Mouse (Mus musculus): ENCODE data around the gene Muc2.
A peak's percentile ranks its signal among the peaks of the same experiment; 100 is the strongest.
"Not testable (repeated sequence)": the region's sequence is repeated elsewhere in the genome, so short reads cannot be mapped to it uniquely, and the experiment has no call there.

The Muc2 gene

GRCm38 (mm10) chr7:141690040-141690439 lies at the start of gene Muc2:
Gene Muc2 (plus strand): TSS chr7:141690340.
- no peak for DNase-seq (ENCODE audit: extremely low spot score, low spot score)

DNA sequence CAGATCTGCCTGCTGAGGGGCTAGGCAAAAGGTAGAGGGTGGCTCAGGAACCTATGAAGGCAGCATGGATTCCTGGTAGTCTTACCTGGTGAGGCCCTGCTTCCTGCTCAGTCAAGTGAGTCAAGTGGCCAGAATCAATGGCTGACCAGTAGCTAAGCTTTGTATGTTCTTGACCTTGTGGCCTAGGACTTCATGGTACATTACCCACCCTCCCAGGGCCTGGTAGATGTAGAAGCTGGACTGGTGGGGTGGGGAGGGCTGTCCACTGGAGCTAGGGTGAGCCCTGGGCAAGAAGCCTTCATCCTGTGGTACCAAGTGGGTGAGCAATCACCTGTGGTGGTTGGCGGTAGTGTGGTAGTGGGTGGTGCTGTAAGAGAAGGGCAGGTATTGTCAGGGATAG lies 47.8 kb upstream of the Muc2 start:
- DNase-seq (ENCODE audit: extremely low spot score, low spot score) = no peak

DNA sequence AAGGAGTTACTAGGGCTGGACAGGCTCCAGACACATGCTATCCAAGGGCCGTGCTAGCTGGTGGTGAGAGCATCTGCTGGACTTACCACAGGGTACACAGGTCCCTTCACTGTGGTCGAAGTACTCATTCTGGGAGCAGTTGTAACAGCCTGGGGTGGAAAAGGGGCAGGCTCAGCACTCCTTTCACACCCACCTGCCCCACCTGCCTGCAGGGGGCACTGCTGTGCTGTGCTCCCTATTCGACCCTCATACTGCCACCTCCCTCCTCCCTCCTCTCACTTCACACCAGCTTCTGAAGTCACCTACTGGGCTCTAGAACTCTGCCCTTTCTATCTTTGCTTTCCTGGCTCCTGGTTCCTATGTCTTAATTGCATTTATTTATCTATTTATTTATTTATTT lies 47.0 kb upstream of the Muc2 start:
- DNase-seq (ENCODE audit: extremely low spot score, low spot score) = no peak

DNA sequence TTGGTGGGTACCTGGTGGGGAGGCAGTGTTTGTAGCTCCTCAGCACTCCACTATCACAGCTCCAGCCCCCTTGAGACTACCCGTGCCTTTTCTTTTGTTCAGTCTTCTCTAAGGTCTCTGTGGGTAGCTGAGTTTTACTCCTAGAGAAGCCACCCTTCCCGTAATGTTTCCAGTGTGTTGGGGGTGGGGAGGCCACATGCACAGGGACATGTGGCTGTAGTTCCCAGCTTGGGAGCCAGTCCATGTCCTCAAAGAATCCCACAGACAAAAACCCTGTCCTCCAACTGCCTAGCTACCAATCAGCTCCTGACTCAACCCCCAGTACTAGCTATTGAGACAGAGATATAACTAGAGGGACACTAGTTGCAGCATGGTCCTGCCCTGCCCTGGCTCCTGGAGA lies 43.1 kb upstream of the Muc2 start:
- DNase-seq (ENCODE audit: extremely low spot score, low spot score) = no peak

GRCm38 (mm10) chr7:141647815-141648214 lies 42.3 kb upstream of the Muc2 start:
- no peak for DNase-seq (ENCODE audit: extremely low spot score, low spot score)

- no peak for DNase-seq (ENCODE audit: extremely low spot score, low spot score)
These were observed 37.9 kb upstream of the Muc2 start for GRCm38 (mm10) chr7:141652191-141652590.

DNA sequence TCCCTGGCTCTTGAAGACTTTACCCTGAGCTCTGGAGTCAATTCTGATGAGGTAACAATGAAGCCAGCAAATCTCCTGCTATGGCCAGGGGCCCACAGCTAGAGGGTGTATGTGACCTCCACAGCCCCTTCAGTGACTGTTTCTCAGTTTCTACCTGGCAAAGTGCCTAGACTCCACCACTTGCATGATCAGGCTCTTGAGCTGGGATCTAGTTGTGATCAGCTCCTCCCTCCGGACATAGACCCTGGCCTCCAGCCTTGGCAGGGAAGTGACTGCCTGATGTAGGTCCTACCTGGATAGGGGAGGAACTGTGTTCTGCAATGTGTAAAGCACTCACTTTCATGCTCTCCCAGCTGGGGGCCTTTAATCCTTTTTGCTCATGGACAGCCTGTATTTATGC lies 29.8 kb upstream of the Muc2 start:
- DNase-seq (ENCODE audit: extremely low spot score, low spot score) = no peak

GRCm38 (mm10) chr7:141661481-141661880 lies 28.7 kb upstream of the Muc2 start:
- no peak for DNase-seq (ENCODE audit: extremely low spot score, low spot score)

- no peak for DNase-seq (ENCODE audit: extremely low spot score, low spot score)
These were observed 27.9 kb upstream of the Muc2 start for GRCm38 (mm10) chr7:141662223-141662622.

DNA sequence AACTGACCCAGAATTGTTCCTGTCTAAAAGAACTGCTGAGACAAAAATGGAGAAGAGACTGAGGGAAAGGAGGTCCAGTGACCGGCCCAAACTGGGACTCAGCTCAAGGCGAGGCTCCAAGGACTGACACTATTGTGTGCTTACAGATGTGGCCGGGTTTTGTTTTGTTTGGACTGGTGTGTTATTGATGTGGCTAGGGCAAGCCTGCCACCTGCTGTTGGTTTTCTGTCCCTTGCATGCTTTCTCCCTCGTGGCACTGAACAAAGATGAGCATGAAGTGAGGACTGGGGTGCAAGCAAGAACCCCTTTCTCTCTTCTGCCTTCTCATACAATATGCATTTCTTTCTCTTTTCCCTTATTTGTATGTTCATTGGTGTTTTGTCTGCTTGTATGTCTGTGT lies 23.9 kb upstream of the Muc2 start:
- DNase-seq (ENCODE audit: extremely low spot score, low spot score) = no peak

- not testable (repeated sequence) for DNase-seq (ENCODE audit: extremely low spot score, low spot score)
These were observed 21.0 kb upstream of the Muc2 start for GRCm38 (mm10) chr7:141669097-141669496.

- DNase-seq (ENCODE audit: extremely low spot score, low spot score) = no peak
These were observed 19.1 kb upstream of the Muc2 start for GRCm38 (mm10) chr7:141670999-141671398.

GRCm38 (mm10) chr7:141671626-141672291 lies 18.4 kb upstream of the Muc2 start:
- no peak for DNase-seq (ENCODE audit: extremely low spot score, low spot score)

GRCm38 (mm10) chr7:141678922-141679321 lies 11.2 kb upstream of the Muc2 start:
- no peak for DNase-seq (ENCODE audit: extremely low spot score, low spot score)

DNA sequence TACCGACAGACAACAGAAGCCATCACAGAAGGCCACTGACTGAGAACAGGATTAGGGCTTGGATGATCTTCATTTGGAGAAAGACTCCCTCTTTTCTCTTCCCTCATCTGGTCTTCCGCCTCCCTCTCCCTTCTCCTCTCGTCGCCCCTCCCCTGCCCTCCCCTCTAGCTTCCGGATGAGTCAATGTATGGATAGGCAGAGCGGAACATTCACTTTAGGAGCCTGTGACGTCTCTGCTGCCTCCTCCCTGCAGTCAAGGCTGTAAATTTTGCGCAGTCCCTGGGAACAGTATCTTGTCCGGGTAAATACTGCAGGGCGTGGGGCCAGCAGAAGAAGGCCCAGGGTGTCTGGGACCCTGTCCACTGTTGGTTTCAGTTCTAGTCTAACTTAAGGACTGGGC lies 2.8 kb upstream of the Muc2 start:
- DNase-seq (ENCODE audit: extremely low spot score, low spot score) = no peak

- DNase-seq (ENCODE audit: extremely low spot score, low spot score) = peak; percentile 19
These were observed 3.6 kb downstream of the Muc2 start for GRCm38 (mm10) chr7:141693591-141694273.

- DNase-seq (ENCODE audit: extremely low spot score, low spot score) = no peak
These were observed 4.1 kb downstream of the Muc2 start for GRCm38 (mm10) chr7:141694274-141694639.

- no peak for DNase-seq (ENCODE audit: extremely low spot score, low spot score)
These were observed 6.4 kb downstream of the Muc2 start for GRCm38 (mm10) chr7:141696538-141696937.

GRCm38 (mm10) chr7:141699556-141700220 lies 9.5 kb downstream of the Muc2 start:
- no peak for DNase-seq (ENCODE audit: extremely low spot score, low spot score)

- no peak for DNase-seq (ENCODE audit: extremely low spot score, low spot score)
These were observed 57.4 kb downstream of the Muc2 start for GRCm38 (mm10) chr7:141747451-141748100.

DNA sequence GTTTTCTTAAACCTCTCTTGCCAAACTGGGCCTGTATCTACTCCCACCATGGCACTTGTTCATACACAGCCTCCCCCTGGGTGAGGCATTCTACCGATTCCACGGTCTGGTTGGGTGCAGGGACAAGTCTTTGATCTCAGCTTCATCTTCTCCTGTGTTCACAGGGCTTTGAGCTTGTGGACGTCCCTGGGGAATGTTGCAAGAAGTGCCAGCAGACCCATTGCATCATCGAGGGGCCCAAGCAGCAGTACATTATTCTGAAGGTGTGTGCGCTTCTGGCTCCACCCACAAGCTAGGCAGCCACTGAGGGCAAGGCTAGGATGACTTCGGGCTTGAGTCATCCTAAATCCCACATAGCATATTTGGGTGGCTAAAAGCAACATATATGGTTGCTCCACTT lies 62.4 kb downstream of the Muc2 start:
- DNase-seq (ENCODE audit: extremely low spot score, low spot score) = no peak

GRCm38 (mm10) chr7:141755831-141756230 lies 65.7 kb downstream of the Muc2 start:
- peak; percentile 69 for DNase-seq (ENCODE audit: extremely low spot score, low spot score)

All from neural tube, embryonic 10.5 days (tissue).